Mouse (Mus musculus) stomach, postnatal 0 days (tissue): ENCODE measurements around the gene Clba1. TPM values are rescaled to one million over a fixed set of nuclear protein-coding genes. Genes with fewer than 3 reads are reported as not detected.

Source experiments
- ATAC-seq: fragments of 200-750 bp; cut with Nextera tagmentation; 2 replicates; pipeline ENCODE4 v1.8.0; 2017; ENCODE audit not compliant: low FRiP score, low TSS enrichment
- DNase-seq: peaks from one replicate; pipeline ENCODE4 v3.0.0-alpha.2; 2016; ENCODE audit warnings: low spot score
- H3K27ac ChIP-seq: fragments of 300-500 bp; sonication (generic); replicated peaks from 2 replicates; pipeline ENCODE4 v1.5.1; 2014; ENCODE audit warnings: mild to moderate bottlenecking, control low read depth
- H3K27me3 ChIP-seq: fragments of 300-500 bp; sonication (generic); 2 replicates; pipeline ENCODE4 v1.6.1; 2014; ENCODE audit warnings: low read length; ENCODE audit not compliant: control insufficient read depth, insufficient read depth
- H3K36me3 ChIP-seq: fragments of 300-500 bp; sonication (generic); 2 replicates; pipeline ENCODE4 v1.6.1; 2014; ENCODE audit warnings: low read length, mixed read lengths; ENCODE audit not compliant: control insufficient read depth, insufficient read depth
- H3K4me1 ChIP-seq: fragments of 300-500 bp; sonication (generic); replicated peaks from 2 replicates; pipeline ENCODE4 v1.6.1; 2014; ENCODE audit warnings: antibody characterized with exemption; ENCODE audit not compliant: control insufficient read depth, insufficient read depth
- H3K4me2 ChIP-seq: fragments of 300-500 bp; sonication (generic); replicated peaks from 2 replicates; pipeline ENCODE4 v1.6.1; 2014; ENCODE audit warnings: low read depth, mild to moderate bottlenecking, control low read depth, moderate library complexity
- H3K4me3 ChIP-seq: fragments of 300-500 bp; sonication (generic); 2 replicates; pipeline ENCODE4 v1.5.1; 2014; ENCODE audit warnings: low read depth, low read length, control low read depth
- H3K9ac ChIP-seq: fragments of 300-500 bp; sonication (generic); 2 replicates; pipeline ENCODE4 v1.6.1; 2014; ENCODE audit warnings: mild to moderate bottlenecking, low read length, control low read depth, mixed read lengths
- H3K9me3 ChIP-seq: fragments of 300-500 bp; sonication (generic); 2 replicates; pipeline ENCODE4 v1.6.1; 2016; ENCODE audit warnings: low read length; ENCODE audit not compliant: control insufficient read depth
- CTCF ChIP-seq: IDR thresholded peaks from 2 replicates; pipeline ENCODE4 v1.5.1; 2016; ENCODE audit warnings: antibody characterized with exemption, low read depth, mild to moderate bottlenecking, moderate library complexity
- EP300 ChIP-seq: optimal IDR thresholded peaks from 2 replicates; pipeline ENCODE3; 2016; ENCODE audit warnings: antibody characterized with exemption
- WGBS: fragments of 180-500 bp; shearing (Covaris S2); extraction: QIAGEN DNeasy Blood & Tissue Kit; methylation state at CpG from one replicate; pipeline ENCODE4 v1.1.7; 2014; 5-methylcytosine and 5-hydroxymethylcytosine counted together
- polyA plus RNA-seq: library from polyadenylated mRNA; unstranded; fragments of >200 nt; fragmentation: Nextera tagmentation; extraction: Ambion mirVana; gene quantifications from 2 replicates; pipeline ENCODE4 v1.2.1, GENCODE M21; 2015

Clba1 gene
- polyA plus RNA-seq, 1 experiment from 2014 or later, result 6.8 TPM

- WGBS, result 58% methylated on average over 7 of the region's 7 CpGs
- no peak for ATAC-seq
These were observed 46.0 kb downstream of the Clba1 start for GRCm38 (mm10) chr12:112854610-112855333.

GRCm38 (mm10) chr12:112856338-112856737, 47.6 kb downstream of the Clba1 start:
- Histone ChIP-seq H3K27me3 (no peaks in the 10 kb centered on the region), H3K4me2 (no peak overlapping the region), H3K27ac (no peak overlapping the region), H3K36me3 (no peaks in the 10 kb centered on the region), H3K9me3 (no peaks in the 10 kb centered on the region), H3K4me1 (no peaks in the 10 kb centered on the region), H3K4me3 (no peak overlapping the region), H3K9ac (no peak overlapping the region)
- TF ChIP-seq CTCF, result peak; percentile 51
- no peak for TF ChIP-seq EP300
- WGBS, result 85% methylated on average over 3 of the region's 3 CpGs
- no peak for DNase-seq
- no peak for ATAC-seq

More at GRCm38 (mm10) chr12:112854610-112855333, 46.0 kb downstream of the Clba1 start:
- TF ChIP-seq CTCF (no peak), EP300 (no peak)
- Histone ChIP-seq H3K4me3 (no peak overlapping the region), H3K9ac (no peak overlapping the region), H3K4me2 (no peak overlapping the region), H3K27ac (no peak overlapping the region), H3K9me3 (no peaks in the 10 kb centered on the region), H3K4me1 (no peaks in the 10 kb centered on the region), H3K36me3 (no peaks in the 10 kb centered on the region), H3K27me3 (no peaks in the 10 kb centered on the region)
- no peak for DNase-seq

- Histone ChIP-seq H3K4me3 (no peak overlapping the region), H3K36me3 (no peaks in the 10 kb centered on the region), H3K9ac (no peak overlapping the region), H3K4me1 (no peaks in the 10 kb centered on the region), H3K9me3 (no peaks in the 10 kb centered on the region), H3K4me2 (no peak overlapping the region), H3K27me3 (no peaks in the 10 kb centered on the region), H3K27ac (no peak overlapping the region)
- TF ChIP-seq EP300, result no peak
- no peak for TF ChIP-seq CTCF
- 58% methylated on average over 9 of the region's 9 CpGs for WGBS
- DNase-seq, result no peak
- ATAC-seq, result no peak
These were observed 48.5 kb downstream of the Clba1 start for GRCm38 (mm10) chr12:112857021-112857925.

GRCm38 (mm10) chr12:112858581-112859336, 50.0 kb downstream of the Clba1 start:
- TF ChIP-seq EP300 (no peak), CTCF (no peak)
- Histone ChIP-seq H3K4me3 (no peak overlapping the region), H3K36me3 (no peaks in the 10 kb centered on the region), H3K4me1 (no peaks in the 10 kb centered on the region), H3K27me3 (no peaks in the 10 kb centered on the region), H3K27ac (no peak overlapping the region), H3K4me2 (no peak overlapping the region), H3K9me3 (no peaks in the 10 kb centered on the region), H3K9ac (no peak overlapping the region)
- DNase-seq (no peak), ATAC-seq (no peak)
- 91% methylated on average over 9 of the region's 9 CpGs for WGBS

GRCm38 (mm10) chr12:112859930-112860329, 51.2 kb downstream of the Clba1 start:
- Histone ChIP-seq H3K27me3 (no peaks in the 10 kb centered on the region), H3K4me1 (no peaks in the 10 kb centered on the region), H3K4me3 (no peak overlapping the region), H3K36me3 (no peaks in the 10 kb centered on the region), H3K9me3 (no peaks in the 10 kb centered on the region), H3K9ac (no peak overlapping the region), H3K4me2 (no peak overlapping the region), H3K27ac (no peak overlapping the region)
- TF ChIP-seq CTCF (no peak), EP300 (no peak)
- no peak for DNase-seq
- WGBS, result 51% methylated on average over 8 of the region's 8 CpGs
- ATAC-seq, result no peak
